Mouse (Mus musculus) erythroblast, adult 5-6 weeks (primary cell): Measurements from ENCODE around the gene Crtc1. TPM values are rescaled to one million over a fixed set of nuclear protein-coding genes. Genes with fewer than 3 reads are reported as not detected.

ENCODE experiments used
- ATAC-seq: replicated peaks from 2 replicates; pipeline ENCODE4 v1.8.0; 2016; ENCODE audit warnings: moderate number of reproducible peaks, mild to moderate bottlenecking, moderate TSS enrichment, inconsistent platforms; ENCODE audit not compliant: poor library complexity, low FRiP score, severe bottlenecking
- total RNA-seq, 2 experiments: library from RNA; stranded (forward) in 1 of 2; stranded (reverse) in 1 of 2; fragments of 150-400 nt in 1 of 2; fragments of 200-764, 138-1000 nt in 1 of 2; gene quantifications; 2 replicates each; pipeline versions ENCODE4 v1.2.3 to v1.2.4; 2015 to 2017; ENCODE audit warnings: low replicate concordance in 2 of 2

The Crtc1 gene
- total RNA-seq, 2 experiments from 2014 or later, result 1.7 to 4.2 TPM

DNA sequence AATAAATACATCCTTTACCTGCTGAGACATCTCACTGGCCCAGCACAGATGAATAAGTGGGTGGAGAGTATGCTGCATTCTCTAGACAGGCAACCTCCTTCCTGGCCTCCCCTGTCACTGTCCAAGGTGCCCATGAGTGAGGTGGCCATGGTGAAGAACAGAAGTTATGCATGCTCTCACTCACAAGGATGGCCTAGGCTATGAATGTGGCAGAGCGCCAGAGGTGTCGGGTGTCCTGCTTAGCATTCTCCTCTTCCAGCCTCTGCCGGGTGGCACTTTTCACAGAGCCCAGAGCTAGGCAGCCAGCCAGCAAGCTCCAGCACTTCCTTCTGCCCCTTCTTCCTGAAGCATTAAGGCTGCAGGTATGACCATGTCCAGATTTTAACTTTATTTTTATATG, 80.0 kb downstream of the Crtc1 start:
- ATAC-seq, result no peak

DNA sequence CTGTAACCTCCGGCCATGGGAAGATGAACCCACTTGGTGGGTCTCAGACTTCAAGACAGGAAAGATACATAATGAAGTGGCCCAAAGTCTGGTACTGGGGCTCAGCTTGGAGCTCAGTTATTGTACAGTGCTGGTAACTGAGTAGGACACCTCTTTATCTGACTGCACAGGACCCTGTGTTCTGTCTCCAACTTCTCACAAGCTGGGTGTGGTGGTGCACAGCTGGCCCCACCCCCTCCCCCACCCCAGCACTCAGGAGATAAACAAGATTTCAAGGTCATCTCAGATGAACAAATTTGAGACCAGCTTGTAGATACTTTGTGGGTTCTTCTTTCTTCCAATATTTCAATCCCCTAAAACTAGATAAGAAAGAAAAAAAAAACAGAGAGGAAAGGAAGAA, 83.3 kb downstream of the Crtc1 start:
- ATAC-seq, result 0 out of 2 replicates have a peak, but pooled peaks have one; percentile 23

DNA sequence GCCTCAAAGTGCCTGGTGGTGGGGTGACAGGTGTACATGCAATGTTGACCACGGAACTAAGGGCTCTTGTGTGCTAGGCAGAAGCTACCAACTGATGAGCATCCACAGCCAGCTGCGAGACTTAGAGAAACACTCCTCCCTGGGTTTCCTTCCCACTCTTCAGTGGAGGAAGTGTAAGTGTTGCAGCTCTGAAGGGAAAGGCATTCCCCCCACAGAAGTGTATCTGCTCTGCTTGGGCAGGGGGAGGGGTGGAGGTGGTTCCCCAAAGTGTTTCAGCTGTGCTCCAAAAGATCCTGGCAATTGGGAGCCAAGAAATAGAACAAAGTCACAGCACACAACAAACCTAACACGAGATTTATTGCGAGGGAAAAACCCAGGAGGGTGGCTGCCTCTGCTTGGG, 85.4 kb downstream of the Crtc1 start:
- ATAC-seq, result no peak

DNA sequence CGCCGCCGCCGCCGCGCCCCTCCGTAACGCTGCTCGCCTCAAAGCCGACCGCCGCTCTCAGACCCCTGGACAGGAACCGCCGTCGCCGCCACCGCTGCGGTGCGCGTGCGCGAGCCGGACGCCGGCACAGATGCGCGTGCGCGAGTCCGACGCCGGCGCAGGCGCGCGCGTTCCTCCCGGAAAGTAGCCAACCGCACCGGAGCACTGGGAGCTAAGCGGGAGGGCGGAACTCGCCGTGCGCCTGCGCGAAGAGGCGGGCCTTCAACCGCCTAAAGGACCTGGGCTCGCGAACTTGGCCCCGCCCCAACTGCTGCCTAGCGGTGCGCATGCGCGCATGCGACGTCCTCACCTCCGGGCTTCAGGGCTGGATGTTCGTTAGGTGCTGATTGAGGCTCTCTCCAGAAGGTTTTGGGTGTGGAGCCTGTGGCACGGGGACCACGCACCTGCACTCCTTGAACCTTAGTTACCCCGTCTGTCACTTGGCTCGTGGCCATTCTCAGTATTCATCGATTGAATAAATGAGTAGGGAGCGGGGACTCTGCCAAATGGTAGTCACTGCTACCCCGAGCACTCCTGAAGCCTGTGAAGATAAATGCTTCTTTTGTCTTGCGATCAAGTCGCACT, 86.1 kb downstream of the Crtc1 start, which contains the start of gene Upf1:
TSS of gene Upf1 (minus strand) at position 85 of the 624 bp plus-strand sequence.
- peak; percentile 75 for ATAC-seq

DNA sequence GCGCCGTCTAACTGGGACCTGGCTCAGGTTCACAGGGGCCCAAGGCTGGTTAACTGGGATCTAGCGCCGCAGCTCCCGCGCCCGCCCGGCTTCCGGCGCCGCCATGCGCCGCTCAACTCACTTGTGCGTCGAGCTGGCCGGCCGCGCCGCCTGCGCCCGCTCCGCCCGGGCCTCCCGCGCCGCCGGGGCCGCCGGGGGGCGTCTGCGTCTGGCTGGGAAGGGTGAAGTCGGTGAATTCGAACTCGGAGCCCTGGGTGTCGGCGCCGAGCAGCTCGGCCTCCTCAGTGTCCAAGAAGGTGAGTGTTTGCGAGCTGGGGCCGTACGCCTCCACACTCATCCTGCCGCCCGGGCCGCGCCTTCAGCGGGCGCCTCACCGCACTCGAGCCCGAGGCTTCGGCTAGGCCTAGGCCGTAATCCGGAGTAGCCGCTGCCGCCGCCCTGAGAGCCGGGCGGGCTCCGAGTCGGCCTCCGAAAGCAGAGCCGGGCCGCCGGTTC, 86.7 kb downstream of the Crtc1 start:
- 0 out of 2 replicates have a peak, but pooled peaks have one; percentile 22 for ATAC-seq

DNA sequence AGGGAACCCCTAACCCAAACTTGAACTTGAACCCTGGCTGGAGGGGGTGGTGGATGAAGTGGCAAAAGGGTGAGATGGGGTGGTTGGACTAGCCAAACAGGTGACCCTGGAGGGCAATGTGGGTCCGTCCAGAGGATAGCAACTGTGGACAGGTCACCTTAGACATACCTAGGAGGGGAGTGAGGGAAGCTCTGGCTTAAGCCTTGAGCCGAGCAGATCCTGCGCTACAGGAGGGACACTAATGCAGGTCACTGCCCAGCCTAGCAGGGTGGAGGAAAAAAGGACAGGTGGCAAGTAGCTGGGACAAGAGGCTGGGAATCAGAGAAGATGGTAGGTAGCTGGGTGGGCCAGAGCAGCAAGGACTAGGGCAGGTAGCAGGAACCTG, 87.4 kb downstream of the Crtc1 start:
- ATAC-seq, result 0 out of 2 replicates have a peak, but pooled peaks have one; percentile 6

DNA sequence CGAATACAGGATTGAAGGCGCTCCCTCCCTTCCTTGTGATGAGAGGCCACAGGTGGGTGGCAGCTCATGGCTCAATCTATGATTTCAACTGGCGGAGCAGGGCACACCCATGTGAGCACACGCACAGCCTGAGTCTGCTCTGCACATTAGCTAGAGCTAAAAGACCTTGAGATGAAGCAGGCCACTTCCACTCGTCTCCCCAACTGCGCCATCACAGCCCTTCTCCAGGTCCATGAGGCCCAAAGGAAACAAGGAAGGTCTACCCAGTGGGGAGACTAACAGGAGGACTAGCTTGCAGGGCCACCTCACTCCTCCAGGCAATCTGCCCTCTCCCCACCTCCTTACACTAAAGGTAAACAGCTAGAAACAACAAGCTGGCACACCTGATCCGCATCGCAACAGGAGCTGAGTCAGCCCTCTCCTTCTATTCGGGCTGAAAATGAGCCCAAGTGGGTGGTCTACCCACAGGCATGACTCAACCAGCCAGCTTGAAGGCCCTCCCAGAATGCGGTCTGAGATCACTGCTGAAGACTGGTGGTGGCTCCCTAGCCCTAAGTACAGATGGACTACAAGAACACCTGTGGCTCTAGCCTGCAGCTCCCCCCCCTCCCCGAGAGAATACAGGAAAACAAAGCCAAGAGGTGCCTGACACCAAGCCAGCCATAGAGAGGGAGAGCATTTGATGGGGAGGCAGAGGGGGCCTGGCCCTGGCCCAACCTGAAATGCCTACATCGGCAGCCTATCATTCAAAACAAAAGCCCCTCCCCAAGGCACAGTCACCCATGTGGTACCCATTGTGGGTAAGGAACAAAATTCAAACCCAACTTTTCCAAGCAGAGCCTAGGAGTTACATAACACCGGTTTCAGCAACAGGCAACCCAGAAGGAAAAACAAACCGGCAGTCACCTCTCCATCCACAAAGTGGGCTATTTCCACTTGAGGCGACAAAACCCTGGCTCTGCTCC, 88.1 kb downstream of the Crtc1 start:
- peak; percentile 30; the same call in 1 of the 2 replicates for ATAC-seq

DNA sequence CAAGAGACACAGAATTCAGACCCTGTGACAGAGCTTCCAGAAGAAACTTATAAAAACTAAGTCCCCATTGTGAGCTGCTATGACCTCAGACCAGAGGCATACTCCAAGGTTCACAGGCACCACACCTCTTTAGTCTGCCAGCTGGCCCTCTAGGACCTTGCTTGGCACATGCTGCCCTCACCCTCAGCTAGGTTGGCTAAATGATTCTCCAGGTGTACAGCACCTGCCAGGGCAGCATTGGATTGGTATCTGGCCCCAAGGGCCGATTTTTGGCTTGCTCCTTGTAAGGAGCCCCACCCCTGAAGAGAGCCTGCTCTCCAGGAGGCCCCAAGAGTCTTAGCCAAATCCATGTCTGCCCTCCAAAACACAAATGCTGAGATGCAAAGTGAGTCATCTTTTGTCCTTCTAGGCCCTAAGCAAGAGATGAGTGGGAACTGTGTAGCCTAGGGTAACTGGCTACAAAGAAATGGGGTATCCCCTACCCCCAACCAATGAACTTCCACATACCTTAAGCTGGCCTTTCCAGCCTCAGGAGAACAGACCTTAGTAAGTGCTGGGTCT, 91.4 kb downstream of the Crtc1 start:
- ATAC-seq, result no peak

DNA sequence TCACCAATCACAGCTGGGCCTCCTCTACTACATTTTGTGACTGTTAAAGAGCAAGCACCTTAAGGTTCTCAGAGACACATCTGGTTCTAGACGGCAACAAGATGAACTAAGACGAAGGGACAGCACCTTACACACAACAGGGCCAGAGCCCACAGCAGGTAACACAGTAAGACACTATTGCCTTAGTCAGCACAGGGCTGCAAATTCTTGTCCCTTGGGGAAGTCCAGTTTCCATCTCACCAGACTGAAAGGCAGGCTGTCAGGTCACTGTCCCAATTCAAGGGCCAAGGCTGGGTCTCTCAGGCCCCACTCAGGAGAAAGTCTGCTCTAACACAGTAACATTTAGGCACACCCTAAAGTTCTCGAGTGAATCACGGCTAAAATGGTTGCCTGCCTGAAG, 91.9 kb downstream of the Crtc1 start:
- ATAC-seq, result no peak

DNA sequence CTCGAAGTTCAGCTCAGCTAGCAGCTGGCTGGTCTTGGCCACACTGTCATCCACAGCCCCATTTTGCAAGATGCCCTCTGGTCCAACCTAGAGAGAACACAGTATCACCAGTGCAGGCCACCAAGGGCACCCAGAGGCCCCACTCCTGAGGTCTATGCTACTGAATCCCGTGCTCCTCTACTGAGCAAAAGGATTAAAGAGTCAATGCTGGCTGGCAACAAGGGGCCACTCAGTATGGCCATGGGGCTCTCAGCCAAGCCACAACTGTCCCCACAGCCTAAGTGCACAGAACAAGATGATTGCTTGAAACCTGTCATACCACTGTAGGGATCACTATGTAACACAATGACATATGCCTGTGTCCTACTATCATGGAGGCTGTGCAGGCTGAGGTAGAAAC, 95.1 kb downstream of the Crtc1 start:
- no peak for ATAC-seq

DNA sequence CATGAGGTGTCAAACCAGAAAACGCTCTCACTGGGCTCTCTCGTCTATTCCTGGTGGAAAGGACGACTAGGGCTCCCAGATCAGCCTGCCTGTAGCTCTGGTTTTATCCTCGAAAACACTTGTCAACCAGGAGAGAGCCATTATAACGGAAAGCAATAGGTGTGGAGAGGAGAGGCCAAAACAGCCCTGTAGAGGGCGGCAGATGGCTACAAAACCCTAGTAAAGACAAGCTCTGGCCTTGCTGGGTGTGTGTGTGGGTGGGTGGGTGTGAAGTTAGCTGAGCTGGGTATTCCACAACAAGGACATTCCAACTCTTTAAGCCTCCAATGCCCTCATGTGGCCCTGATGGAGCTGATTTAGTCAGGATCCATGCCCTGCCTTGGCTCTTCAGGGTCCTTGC, 95.7 kb downstream of the Crtc1 start:
- 0 out of 2 replicates have a peak, but pooled peaks have one; percentile 31 for ATAC-seq

DNA sequence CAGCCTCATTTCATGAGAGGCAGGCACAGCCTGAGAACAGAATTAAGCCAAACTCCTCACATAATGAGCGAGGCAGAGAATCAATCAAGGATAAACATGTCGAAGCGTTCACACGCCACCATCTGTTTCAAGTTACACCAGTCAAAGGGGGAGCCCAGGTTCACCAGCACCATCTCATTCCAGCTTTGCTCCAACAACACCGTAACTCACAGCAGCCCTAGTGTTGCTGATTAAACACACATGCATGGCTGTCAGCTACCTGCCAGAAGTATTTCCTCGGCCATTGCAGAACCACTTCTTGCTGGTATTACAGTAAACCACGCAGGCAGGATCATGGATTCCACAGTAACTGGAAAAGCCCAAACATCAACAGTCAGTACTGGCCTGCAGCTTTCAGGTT, 96.3 kb downstream of the Crtc1 start:
- no peak for ATAC-seq

DNA sequence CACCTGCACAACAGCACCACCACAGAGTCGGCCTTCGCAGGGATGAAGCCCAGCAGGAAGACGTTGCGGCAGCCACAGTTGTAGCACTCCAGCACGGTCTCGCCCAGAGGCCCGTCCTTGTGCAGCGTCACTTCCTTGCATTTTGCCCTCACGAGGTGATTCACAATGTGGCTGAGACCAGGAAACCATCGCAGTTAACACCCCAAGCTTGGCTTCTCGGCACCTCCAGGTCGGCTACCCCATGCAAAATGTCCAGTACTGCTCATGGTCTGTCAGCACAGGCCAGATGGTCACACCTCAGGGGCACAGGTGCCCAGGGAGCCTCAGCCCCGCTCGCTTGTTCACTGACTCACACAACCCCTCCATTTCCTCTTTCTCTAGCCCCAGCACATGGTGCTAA, 97.4 kb downstream of the Crtc1 start:
- no peak for ATAC-seq

DNA sequence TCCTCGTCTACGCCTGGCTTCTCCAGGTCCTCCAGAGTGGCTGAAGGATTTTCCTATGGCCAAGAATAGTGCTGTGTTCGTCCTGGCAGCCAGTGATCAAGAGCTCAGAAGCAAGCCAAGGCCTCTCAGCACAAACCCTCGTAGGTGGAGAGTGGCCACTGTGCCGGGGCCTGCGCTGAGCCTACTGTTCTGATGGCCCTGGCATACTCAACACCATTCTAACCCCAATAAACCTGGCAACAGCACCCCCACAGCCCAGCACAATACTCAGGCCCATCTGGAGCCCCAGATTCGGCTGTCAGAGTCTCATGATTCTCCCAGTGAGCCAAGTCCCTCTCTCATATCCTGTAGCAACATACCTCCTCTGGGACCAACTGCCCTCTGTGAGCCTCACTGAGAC, 98.7 kb downstream of the Crtc1 start:
- ATAC-seq, result no peak

DNA sequence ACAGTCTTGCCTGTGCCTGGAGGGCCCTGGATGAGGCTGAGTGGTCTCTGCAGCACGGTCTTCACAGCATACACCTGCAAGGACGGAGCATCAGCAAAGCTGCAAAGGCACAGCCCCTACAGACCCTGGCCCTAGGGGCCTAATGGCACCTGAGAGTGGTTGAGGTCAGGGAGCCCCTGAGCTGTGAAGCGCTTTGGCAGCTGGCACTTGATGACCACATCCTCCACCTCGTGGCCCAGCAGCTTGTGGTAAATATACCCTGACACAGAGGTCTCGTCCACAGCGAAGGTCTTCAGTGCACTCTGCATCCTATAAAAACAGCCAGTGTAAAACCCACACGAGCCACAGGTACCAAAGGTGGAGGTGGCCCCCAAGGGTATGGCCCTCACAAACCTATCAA, 100.4 kb downstream of the Crtc1 start:
- no peak for ATAC-seq

DNA sequence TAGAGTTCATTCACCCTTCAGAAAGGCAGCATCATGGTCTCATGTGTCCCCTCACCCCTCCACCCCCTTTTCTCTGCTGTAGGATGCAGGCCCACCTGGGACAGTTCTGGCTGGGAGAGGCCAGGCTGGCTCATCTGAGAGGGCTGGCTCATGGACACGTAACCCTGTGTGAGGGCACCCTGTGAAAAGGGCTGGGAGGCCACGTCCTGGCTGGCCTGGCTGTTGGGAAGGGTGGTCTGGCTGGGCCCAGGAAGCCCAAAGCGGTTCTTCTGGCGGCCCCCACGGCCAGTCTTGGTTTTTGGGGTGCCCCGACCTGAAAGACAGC, 106.5 kb downstream of the Crtc1 start:
- ATAC-seq, result no peak

Other genes starting within 250 kb of the Crtc1 start
- 13.8 and 20.6 TPM in 2 replicates for gene Slc25a42, start 227.3 kb downstream of the Crtc1 start, total RNA-seq (2015; ENCODE audit: low replicate concordance)
- 16.2 and 23.8 TPM in 2 replicates for gene Slc25a42, start 227.3 kb downstream of the Crtc1 start, total RNA-seq (2017; ENCODE audit: low replicate concordance)
- gene Sugp2, start 205.4 kb downstream of the Crtc1 start, total RNA-seq (2015; ENCODE audit: low replicate concordance), result 24.4 and 33.9 TPM in 2 replicates
- gene Sugp2, start 205.4 kb downstream of the Crtc1 start, total RNA-seq (2017; ENCODE audit: low replicate concordance), result 22.7 and 28.9 TPM in 2 replicates
- gene Armc6, start 205.1 kb downstream of the Crtc1 start, total RNA-seq (2015; ENCODE audit: low replicate concordance), result 4.6 TPM in 1 of 2 replicates, not detected in the other
- 4.0 and 6.1 TPM in 2 replicates for gene Armc6, start 205.1 kb downstream of the Crtc1 start, total RNA-seq (2017; ENCODE audit: low replicate concordance)
- 0.63 and 1.3 TPM in 2 replicates for gene Homer3, start 156.8 kb downstream of the Crtc1 start, total RNA-seq (2015; ENCODE audit: low replicate concordance)
- gene Homer3, start 156.8 kb downstream of the Crtc1 start, total RNA-seq (2017; ENCODE audit: low replicate concordance), result 0.68 and 2.5 TPM in 2 replicates
- gene Ddx49, start 137.1 kb downstream of the Crtc1 start, total RNA-seq (2015; ENCODE audit: low replicate concordance), result 15.0 TPM in 2 replicates
- 23.3 and 40.0 TPM in 2 replicates for gene Ddx49, start 137.1 kb downstream of the Crtc1 start, total RNA-seq (2017; ENCODE audit: low replicate concordance)
- 52.7 and 89.2 TPM in 2 replicates for gene Cope, start 137.1 kb downstream of the Crtc1 start, total RNA-seq (2015; ENCODE audit: low replicate concordance)
- 36.9 and 53.7 TPM in 2 replicates for gene Cope, start 137.1 kb downstream of the Crtc1 start, total RNA-seq (2017; ENCODE audit: low replicate concordance)
- gene Cers1, start 123.8 kb downstream of the Crtc1 start, total RNA-seq (2015; ENCODE audit: low replicate concordance), result not detected in 2 replicates
- 0.43 TPM in 1 of 2 replicates, not detected in the other for gene Cers1, start 123.8 kb downstream of the Crtc1 start, total RNA-seq (2017; ENCODE audit: low replicate concordance)
- gene Gdf1, start 109.8 kb downstream of the Crtc1 start, total RNA-seq (2015; ENCODE audit: low replicate concordance), result not detected in 2 replicates
- gene Gdf1, start 109.8 kb downstream of the Crtc1 start, total RNA-seq (2017; ENCODE audit: low replicate concordance), result not detected in 2 replicates
- 7.1 and 9.2 TPM in 2 replicates for gene Upf1, start 86.3 kb downstream of the Crtc1 start, total RNA-seq (2015; ENCODE audit: low replicate concordance)
- gene Upf1, start 86.3 kb downstream of the Crtc1 start, total RNA-seq (2017; ENCODE audit: low replicate concordance), result 20.9 and 21.5 TPM in 2 replicates
- not detected in 2 replicates for gene Comp, start 66.0 kb downstream of the Crtc1 start, total RNA-seq (2015; ENCODE audit: low replicate concordance)
- 0.43 TPM in 1 of 2 replicates, not detected in the other for gene Comp, start 66.0 kb downstream of the Crtc1 start, total RNA-seq (2017; ENCODE audit: low replicate concordance)
- 0.38 and 1.7 TPM in 2 replicates for gene Klhl26, start 37.4 kb upstream of the Crtc1 start, total RNA-seq (2015; ENCODE audit: low replicate concordance)
- 1.8 and 2.8 TPM in 2 replicates for gene Klhl26, start 37.4 kb upstream of the Crtc1 start, total RNA-seq (2017; ENCODE audit: low replicate concordance)
- not detected in 2 replicates for gene Tmem59l, start 47.8 kb upstream of the Crtc1 start, total RNA-seq (2015; ENCODE audit: low replicate concordance)
- gene Tmem59l, start 47.8 kb upstream of the Crtc1 start, total RNA-seq (2017; ENCODE audit: low replicate concordance), result not detected in 2 replicates
- 3.7 TPM in 1 of 2 replicates, not detected in the other for gene Crlf1, start 53.6 kb upstream of the Crtc1 start, total RNA-seq (2015; ENCODE audit: low replicate concordance)
- 2.5 TPM in 1 of 2 replicates, not detected in the other for gene Crlf1, start 53.6 kb upstream of the Crtc1 start, total RNA-seq (2017; ENCODE audit: low replicate concordance)
- 2.9 and 14.0 TPM in 2 replicates for gene Rex1bd, start 67.2 kb upstream of the Crtc1 start, total RNA-seq (2015; ENCODE audit: low replicate concordance)
- gene Rex1bd, start 67.2 kb upstream of the Crtc1 start, total RNA-seq (2017; ENCODE audit: low replicate concordance), result 5.2 and 9.5 TPM in 2 replicates
- gene Uba52, start 71.2 kb upstream of the Crtc1 start, total RNA-seq (2015; ENCODE audit: low replicate concordance), result 653 and 914 TPM in 2 replicates
- gene Uba52, start 71.2 kb upstream of the Crtc1 start, total RNA-seq (2017; ENCODE audit: low replicate concordance), result 249 and 1,009 TPM in 2 replicates
- 27.1 and 47.4 TPM in 2 replicates for gene Fkbp8, start 88.1 kb upstream of the Crtc1 start, total RNA-seq (2015; ENCODE audit: low replicate concordance)
- gene Fkbp8, start 88.1 kb upstream of the Crtc1 start, total RNA-seq (2017; ENCODE audit: low replicate concordance), result 53.5 and 56.9 TPM in 2 replicates
- 21.7 and 45.3 TPM in 2 replicates for gene Kxd1, start 88.4 kb upstream of the Crtc1 start, total RNA-seq (2015; ENCODE audit: low replicate concordance)
- 10.9 and 18.1 TPM in 2 replicates for gene Kxd1, start 88.4 kb upstream of the Crtc1 start, total RNA-seq (2017; ENCODE audit: low replicate concordance)
- gene Ell, start 99.9 kb upstream of the Crtc1 start, total RNA-seq (2015; ENCODE audit: low replicate concordance), result 2.5 and 5.2 TPM in 2 replicates
- 4.0 and 4.7 TPM in 2 replicates for gene Ell, start 99.9 kb upstream of the Crtc1 start, total RNA-seq (2017; ENCODE audit: low replicate concordance)
- 3.8 and 6.1 TPM in 2 replicates for gene Isyna1, start 154.8 kb upstream of the Crtc1 start, total RNA-seq (2015; ENCODE audit: low replicate concordance)
- gene Isyna1, start 154.8 kb upstream of the Crtc1 start, total RNA-seq (2017; ENCODE audit: low replicate concordance), result 1.4 and 7.7 TPM in 2 replicates
- gene Ssbp4, start 169.3 kb upstream of the Crtc1 start, total RNA-seq (2015; ENCODE audit: low replicate concordance), result 6.3 and 10.9 TPM in 2 replicates
- 6.3 and 13.8 TPM in 2 replicates for gene Ssbp4, start 169.3 kb upstream of the Crtc1 start, total RNA-seq (2017; ENCODE audit: low replicate concordance)
- gene Lrrc25, start 176.6 kb upstream of the Crtc1 start, total RNA-seq (2015; ENCODE audit: low replicate concordance), result 5.4 and 9.0 TPM in 2 replicates
- gene Lrrc25, start 176.6 kb upstream of the Crtc1 start, total RNA-seq (2017; ENCODE audit: low replicate concordance), result 0.98 and 2.3 TPM in 2 replicates
- not detected in 2 replicates for gene Gdf15, start 192.9 kb upstream of the Crtc1 start, total RNA-seq (2015; ENCODE audit: low replicate concordance)
- 0.60 TPM in 1 of 2 replicates, not detected in the other for gene Gdf15, start 192.9 kb upstream of the Crtc1 start, total RNA-seq (2017; ENCODE audit: low replicate concordance)
- gene Pgpep1, start 220.8 kb upstream of the Crtc1 start, total RNA-seq (2015; ENCODE audit: low replicate concordance), result 1.2 and 5.9 TPM in 2 replicates
- gene Pgpep1, start 220.8 kb upstream of the Crtc1 start, total RNA-seq (2017; ENCODE audit: low replicate concordance), result 0.28 and 1.4 TPM in 2 replicates
- 41.1 and 51.6 TPM in 2 replicates for gene Lsm4, start 233.7 kb upstream of the Crtc1 start, total RNA-seq (2015; ENCODE audit: low replicate concordance)
- 20.9 and 26.2 TPM in 2 replicates for gene Lsm4, start 233.7 kb upstream of the Crtc1 start, total RNA-seq (2017; ENCODE audit: low replicate concordance)